Mouse (Mus musculus): Measurements from ENCODE around the gene Acadm. TPM values are rescaled to one million over a fixed set of nuclear protein-coding genes. Genes with fewer than 3 reads are reported as not detected.
A peak's percentile ranks its signal among the peaks of the same experiment; 100 is the strongest.

Gene Acadm
- polyA plus RNA-seq, 1 experiment: 404 TPM

DNA sequence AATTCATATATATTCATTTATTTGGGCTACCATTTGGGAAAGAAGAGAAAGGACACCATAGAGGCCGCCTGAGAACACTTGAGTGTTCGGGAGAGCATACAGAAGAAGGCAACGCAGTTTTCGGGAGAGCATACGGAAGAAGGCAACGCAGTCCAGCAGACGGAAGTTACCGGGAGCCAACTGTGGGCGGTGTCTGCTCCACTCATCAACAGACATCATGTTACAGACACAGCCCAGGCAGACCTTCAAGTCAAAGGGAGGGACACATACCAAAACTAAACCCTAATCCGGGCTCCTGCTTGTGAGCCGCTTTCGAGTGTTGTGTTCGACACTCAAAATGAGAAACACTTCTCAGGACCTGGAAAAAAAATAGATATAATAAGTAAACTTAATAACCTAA lies 2.8 kb downstream of the Acadm start:
- H3K4me3 ChIP-seq (ENCODE audit: insufficient read depth, low read depth, low read length): no peak overlapping the region
- 89% methylated on average over 13 of the region's 13 CpGs for WGBS
- no peak overlapping the region for H3K27ac ChIP-seq (ENCODE audit: insufficient read depth, low read depth, low read length)
- H3K4me1 ChIP-seq (ENCODE audit: control insufficient read depth, insufficient read depth, low read length): peaks cover 12% of the 10 kb centered on the region
- TF ChIP-seq CTCF (conservative IDR thresholded peaks at IDR 0.05; ENCODE audit: insufficient read depth, insufficient read length, low read depth, low read length) (no peak), POLR2A (IDR thresholded peaks at IDR 0.05; ENCODE audit: low read depth, low read length) (no peak)
- H3K27me3 ChIP-seq (replicated peaks; ENCODE audit: control insufficient read depth, insufficient read depth, low read length): no peaks in the 10 kb centered on the region
- no peak for DNase-seq
- peaks cover 3% of the 10 kb centered on the region for H3K36me3 ChIP-seq (ENCODE audit: control insufficient read depth, insufficient read depth, low read length)

DNA sequence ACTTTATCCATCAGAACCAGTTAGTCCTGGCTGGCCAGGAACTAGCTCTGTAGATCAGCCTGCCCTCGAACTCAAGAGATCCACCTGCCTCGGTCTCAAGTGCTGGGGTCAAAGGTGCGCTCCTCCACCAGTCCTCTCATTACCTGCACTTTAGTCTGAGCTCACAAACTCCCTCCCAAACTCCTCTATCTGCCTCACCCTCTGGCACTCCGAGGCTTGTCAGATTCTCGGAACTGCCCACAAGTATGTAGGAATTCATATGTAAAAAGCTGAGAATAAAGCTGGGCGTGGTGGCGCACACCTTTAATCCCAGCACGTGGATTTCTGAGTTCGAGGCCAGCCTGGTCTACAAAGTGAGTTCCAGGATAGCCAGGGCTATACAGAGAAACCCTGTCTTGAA lies 3.9 kb downstream of the Acadm start:
- Histone ChIP-seq H3K4me1 (ENCODE audit: control insufficient read depth, insufficient read depth, low read length) (peaks cover 12% of the 10 kb centered on the region), H3K27ac (ENCODE audit: insufficient read depth, low read depth, low read length) (no peak overlapping the region), H3K36me3 (ENCODE audit: control insufficient read depth, insufficient read depth, low read length) (peaks cover 3% of the 10 kb centered on the region), H3K4me3 (ENCODE audit: insufficient read depth, low read depth, low read length) (no peak overlapping the region), H3K27me3 (replicated peaks; ENCODE audit: control insufficient read depth, insufficient read depth, low read length) (no peaks in the 10 kb centered on the region)
- WGBS: 84% methylated on average over 9 of the region's 9 CpGs
- no peak for DNase-seq
- TF ChIP-seq POLR2A (IDR thresholded peaks at IDR 0.05; ENCODE audit: low read depth, low read length): no peak
- TF ChIP-seq CTCF (conservative IDR thresholded peaks at IDR 0.05; ENCODE audit: insufficient read depth, insufficient read length, low read depth, low read length): no peak

GRCm38 (mm10) chr3:153940021-153940420 lies 4.4 kb downstream of the Acadm start:
- Histone ChIP-seq H3K4me1 (ENCODE audit: control insufficient read depth, insufficient read depth, low read length) (peaks cover 10% of the 10 kb centered on the region), H3K27ac (ENCODE audit: insufficient read depth, low read depth, low read length) (no peak overlapping the region), H3K27me3 (replicated peaks; ENCODE audit: control insufficient read depth, insufficient read depth, low read length) (no peaks in the 10 kb centered on the region), H3K4me3 (ENCODE audit: insufficient read depth, low read depth, low read length) (no peak overlapping the region), H3K36me3 (ENCODE audit: control insufficient read depth, insufficient read depth, low read length) (peaks cover 3% of the 10 kb centered on the region)
- no peak for TF ChIP-seq POLR2A (IDR thresholded peaks at IDR 0.05; ENCODE audit: low read depth, low read length)
- TF ChIP-seq CTCF (conservative IDR thresholded peaks at IDR 0.05; ENCODE audit: insufficient read depth, insufficient read length, low read depth, low read length): no peak
- DNase-seq: no peak
- 83% methylated on average over 8 of the region's 8 CpGs for WGBS

GRCm38 (mm10) chr3:153937116-153937810 lies 7.2 kb downstream of the Acadm start:
- peak; percentile 80 for DNase-seq
- TF ChIP-seq CTCF (conservative IDR thresholded peaks at IDR 0.05; ENCODE audit: insufficient read depth, insufficient read length, low read depth, low read length) (no peak), POLR2A (IDR thresholded peaks at IDR 0.05; ENCODE audit: low read depth, low read length) (no peak)

GRCm38 (mm10) chr3:153935878-153936277 lies 8.6 kb downstream of the Acadm start:
- DNase-seq: no peak
- H3K27me3 ChIP-seq (replicated peaks; ENCODE audit: control insufficient read depth, insufficient read depth, low read length): no peaks in the 10 kb centered on the region

More at GRCm38 (mm10) chr3:153937116-153937810, 7.2 kb downstream of the Acadm start:
- no peak overlapping the region for H3K27ac ChIP-seq (ENCODE audit: insufficient read depth, low read depth, low read length)
- 62% methylated on average over 17 of the region's 17 CpGs for WGBS
- H3K36me3 ChIP-seq (ENCODE audit: control insufficient read depth, insufficient read depth, low read length): peaks cover 5% of the 10 kb centered on the region
- H3K27me3 ChIP-seq (replicated peaks; ENCODE audit: control insufficient read depth, insufficient read depth, low read length): no peaks in the 10 kb centered on the region
- H3K4me1 ChIP-seq (ENCODE audit: control insufficient read depth, insufficient read depth, low read length): peaks cover 3% of the 10 kb centered on the region; the same call in 1 of the 2 replicates
- H3K4me3 ChIP-seq (ENCODE audit: insufficient read depth, low read depth, low read length): no peak overlapping the region

DNA sequence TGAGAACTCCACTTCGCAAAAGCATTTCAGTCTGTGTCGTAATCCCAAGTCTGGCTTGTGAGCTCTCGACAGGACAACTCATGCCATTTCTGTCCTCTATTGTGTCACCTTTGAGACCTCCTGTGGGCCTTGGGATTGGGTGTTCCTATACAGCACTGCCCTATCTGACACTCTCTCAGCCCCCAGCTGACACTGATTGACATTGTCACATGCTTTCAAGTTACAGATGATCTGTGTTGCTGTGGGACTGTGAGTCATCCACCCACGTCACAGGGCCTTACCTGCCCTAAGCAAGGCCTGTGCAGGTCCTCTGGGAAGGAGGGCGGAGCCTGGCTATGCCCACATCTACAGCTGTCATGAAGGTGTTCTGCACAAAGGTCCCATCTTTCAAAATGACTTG lies 12.0 kb downstream of the Acadm start:
- no peak for DNase-seq
- WGBS: 92% methylated on average over 5 of the region's 5 CpGs
- H3K36me3 ChIP-seq (ENCODE audit: control insufficient read depth, insufficient read depth, low read length): peaks cover 5% of the 10 kb centered on the region; the same call in 1 of the 2 replicates

More at GRCm38 (mm10) chr3:153935878-153936277, 8.6 kb downstream of the Acadm start:
- no peak for TF ChIP-seq POLR2A (IDR thresholded peaks at IDR 0.05; ENCODE audit: low read depth, low read length)
- no peak for TF ChIP-seq CTCF (conservative IDR thresholded peaks at IDR 0.05; ENCODE audit: insufficient read depth, insufficient read length, low read depth, low read length)
- no peak overlapping the region for H3K4me3 ChIP-seq (ENCODE audit: insufficient read depth, low read depth, low read length)
- no peak overlapping the region for H3K27ac ChIP-seq (ENCODE audit: insufficient read depth, low read depth, low read length)
- peaks cover 3% of the 10 kb centered on the region; the same call in 1 of the 2 replicates for H3K4me1 ChIP-seq (ENCODE audit: control insufficient read depth, insufficient read depth, low read length)
- WGBS: 56% methylated on average over 9 of the region's 9 CpGs
- H3K36me3 ChIP-seq (ENCODE audit: control insufficient read depth, insufficient read depth, low read length): peaks cover 5% of the 10 kb centered on the region

DNA sequence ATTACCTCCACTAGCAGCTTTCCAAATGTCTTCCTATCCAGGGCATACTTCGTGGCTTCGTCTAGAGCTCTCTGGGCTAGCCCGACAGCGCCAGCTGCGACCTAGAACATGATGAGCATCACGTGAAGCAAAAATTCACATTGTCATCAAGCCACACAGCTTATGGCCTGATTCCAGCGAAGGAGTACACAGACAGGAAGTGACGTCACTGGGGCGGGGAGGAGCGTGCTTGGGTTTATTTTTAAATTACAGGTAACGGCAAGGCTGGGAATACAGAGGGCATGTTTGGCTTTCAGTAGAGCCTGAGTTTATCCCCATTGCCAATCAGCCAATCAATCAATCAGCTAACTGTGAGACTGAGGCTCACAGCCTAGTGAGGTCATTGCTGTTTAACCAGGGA lies 14.9 kb downstream of the Acadm start:
- Histone ChIP-seq H3K27ac (ENCODE audit: insufficient read depth, low read depth, low read length) (no peak overlapping the region), H3K4me3 (ENCODE audit: insufficient read depth, low read depth, low read length) (no peak overlapping the region), H3K36me3 (ENCODE audit: control insufficient read depth, insufficient read depth, low read length) (peaks cover 8% of the 10 kb centered on the region; the same call in 1 of the 2 replicates), H3K4me1 (ENCODE audit: control insufficient read depth, insufficient read depth, low read length) (no peaks in the 10 kb centered on the region), H3K27me3 (replicated peaks; ENCODE audit: control insufficient read depth, insufficient read depth, low read length) (no peaks in the 10 kb centered on the region)
- WGBS: 83% methylated on average over 11 of the region's 11 CpGs
- TF ChIP-seq CTCF (conservative IDR thresholded peaks at IDR 0.05; ENCODE audit: insufficient read depth, insufficient read length, low read depth, low read length) (no peak), POLR2A (IDR thresholded peaks at IDR 0.05; ENCODE audit: low read depth, low read length) (no peak)
- DNase-seq: no peak

More for the DNA sequence above, 12.0 kb downstream of the Acadm start:
- no peak for TF ChIP-seq CTCF (conservative IDR thresholded peaks at IDR 0.05; ENCODE audit: insufficient read depth, insufficient read length, low read depth, low read length)
- TF ChIP-seq POLR2A (IDR thresholded peaks at IDR 0.05; ENCODE audit: low read depth, low read length): no peak
- Histone ChIP-seq H3K4me3 (ENCODE audit: insufficient read depth, low read depth, low read length) (no peak overlapping the region), H3K27me3 (replicated peaks; ENCODE audit: control insufficient read depth, insufficient read depth, low read length) (no peaks in the 10 kb centered on the region), H3K4me1 (ENCODE audit: control insufficient read depth, insufficient read depth, low read length) (peaks cover 3% of the 10 kb centered on the region; the same call in 1 of the 2 replicates), H3K27ac (ENCODE audit: insufficient read depth, low read depth, low read length) (no peak overlapping the region)

Measured in kidney, adult 2 months (tissue).